Mouse (Mus musculus): ENCODE results near the gene Usp16. TPM values are rescaled to one million over a fixed set of nuclear protein-coding genes. Genes with fewer than 3 reads are reported as not detected.
"Not testable (repeated sequence)": the region's sequence is repeated elsewhere in the genome, so short reads cannot be mapped to it uniquely, and the experiment has no call there.

Usp16 gene
- polyA plus RNA-seq, 1 experiment = 59.5 TPM

- TF ChIP-seq CTCF (IDR thresholded peaks at IDR 0.05; ENCODE audit: extremely low read depth, insufficient read depth, low read length) = no peak
- TF ChIP-seq POLR2A (IDR thresholded peaks at IDR 0.05; ENCODE audit: extremely low read depth, insufficient read depth, low read length) = no peak
- no peak overlapping the region for H3K27ac ChIP-seq (ENCODE audit: insufficient read depth, low read length)
- no peak overlapping the region for H3K4me3 ChIP-seq (ENCODE audit: insufficient read depth, low read length)
- peaks cover 6% of the 10 kb centered on the region for H3K4me1 ChIP-seq (ENCODE audit: control insufficient read depth, insufficient read depth, low read length)
These were observed 4.2 kb downstream of the Usp16 start for GRCm38 (mm10) chr16:87458752-87459151.

DNA sequence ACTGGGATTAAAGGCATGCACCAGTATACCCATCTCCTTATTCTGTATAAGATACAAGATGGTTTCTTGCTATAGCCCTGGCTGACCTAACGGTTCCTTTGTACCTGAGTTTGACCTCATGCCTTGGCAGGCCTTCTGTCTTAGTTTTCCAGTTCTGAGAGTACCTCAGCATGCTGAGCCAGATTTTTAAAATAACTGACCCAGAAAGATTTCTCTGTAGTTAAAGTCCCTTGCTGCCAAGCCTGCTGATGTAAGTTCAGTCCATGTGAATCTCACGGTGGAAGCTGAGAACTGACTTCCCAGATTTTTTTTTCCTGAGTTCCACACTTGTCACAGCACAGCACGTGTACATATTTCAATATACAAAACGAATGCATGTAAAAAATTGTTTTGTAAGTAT is 16.1 kb downstream of the Usp16 start:
- Histone ChIP-seq H3K4me1 (ENCODE audit: control insufficient read depth, insufficient read depth, low read length) (no peaks in the 10 kb centered on the region), H3K27ac (ENCODE audit: insufficient read depth, low read length) (no peak overlapping the region), H3K4me3 (ENCODE audit: insufficient read depth, low read length) (no peak overlapping the region)
- TF ChIP-seq POLR2A (IDR thresholded peaks at IDR 0.05; ENCODE audit: extremely low read depth, insufficient read depth, low read length) (no peak), CTCF (IDR thresholded peaks at IDR 0.05; ENCODE audit: extremely low read depth, insufficient read depth, low read length) (no peak)

DNA sequence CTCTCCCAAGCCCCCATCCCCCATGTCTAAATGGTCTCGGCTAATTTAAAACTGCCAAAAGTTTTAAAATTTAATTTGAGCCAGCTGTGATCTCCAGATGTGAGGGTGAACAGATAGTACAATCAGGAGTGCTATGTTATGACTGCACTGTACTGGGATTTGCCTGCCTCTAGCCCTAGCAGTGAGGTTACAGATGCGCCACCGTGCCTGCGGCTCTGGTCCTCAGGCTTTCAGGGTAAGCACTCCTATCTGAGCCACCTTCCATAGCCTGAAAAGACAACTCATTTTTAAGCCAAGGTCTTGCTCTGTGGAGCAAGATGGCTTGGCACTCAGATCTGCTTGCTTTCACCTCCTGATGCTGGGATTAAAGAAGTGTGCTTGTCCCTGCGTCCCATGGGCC is 29.9 kb downstream of the Usp16 start:
- H3K4me1 ChIP-seq (ENCODE audit: control insufficient read depth, insufficient read depth, low read length) = no peaks in the 10 kb centered on the region
- no peak overlapping the region for H3K4me3 ChIP-seq (ENCODE audit: insufficient read depth, low read length)
- no peak overlapping the region for H3K27ac ChIP-seq (ENCODE audit: insufficient read depth, low read length)
- TF ChIP-seq CTCF (IDR thresholded peaks at IDR 0.05; ENCODE audit: extremely low read depth, insufficient read depth, low read length) (no peak), POLR2A (IDR thresholded peaks at IDR 0.05; ENCODE audit: extremely low read depth, insufficient read depth, low read length) (no peak)

- no peak overlapping the region for H3K4me3 ChIP-seq (ENCODE audit: insufficient read depth, low read length)
- TF ChIP-seq POLR2A (IDR thresholded peaks at IDR 0.05; ENCODE audit: extremely low read depth, insufficient read depth, low read length) = no peak
- TF ChIP-seq CTCF (IDR thresholded peaks at IDR 0.05; ENCODE audit: extremely low read depth, insufficient read depth, low read length) = no peak
- H3K4me1 ChIP-seq (ENCODE audit: control insufficient read depth, insufficient read depth, low read length) = no peaks in the 10 kb centered on the region
- no peak overlapping the region for H3K27ac ChIP-seq (ENCODE audit: insufficient read depth, low read length)
These were observed 32.2 kb downstream of the Usp16 start for GRCm38 (mm10) chr16:87486739-87487138.

DNA sequence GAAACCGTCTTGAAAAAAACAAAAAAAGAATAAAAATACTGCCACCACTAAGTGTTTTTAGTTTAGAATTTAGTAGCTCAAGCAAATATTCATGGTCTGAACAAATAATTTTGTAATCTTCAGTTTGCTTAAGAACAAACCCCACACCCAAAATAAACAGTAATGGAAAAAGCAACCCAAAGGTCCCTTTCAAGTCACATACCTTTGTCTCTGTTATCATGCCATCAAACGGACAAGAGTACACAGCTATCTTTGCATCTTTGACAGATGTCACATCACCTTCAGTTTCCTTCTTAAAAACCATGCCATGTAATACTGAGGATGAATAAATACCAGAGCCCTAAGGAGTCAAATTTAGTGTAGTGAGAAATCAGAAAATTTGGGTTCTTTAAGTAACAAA is 34.1 kb downstream of the Usp16 start:
- Histone ChIP-seq H3K4me1 (ENCODE audit: control insufficient read depth, insufficient read depth, low read length) (no peaks in the 10 kb centered on the region), H3K27ac (ENCODE audit: insufficient read depth, low read length) (no peak overlapping the region), H3K4me3 (ENCODE audit: insufficient read depth, low read length) (no peak overlapping the region)
- no peak for TF ChIP-seq CTCF (IDR thresholded peaks at IDR 0.05; ENCODE audit: extremely low read depth, insufficient read depth, low read length)
- no peak for TF ChIP-seq POLR2A (IDR thresholded peaks at IDR 0.05; ENCODE audit: extremely low read depth, insufficient read depth, low read length)

- H3K4me3 ChIP-seq (ENCODE audit: insufficient read depth, low read length); H3K4me1 ChIP-seq (ENCODE audit: control insufficient read depth, insufficient read depth, low read length); H3K27ac ChIP-seq (ENCODE audit: insufficient read depth, low read length): not testable (repeated sequence)
These were observed 37.8 kb downstream of the Usp16 start for GRCm38 (mm10) chr16:87492191-87492792.

- no peak overlapping the region for H3K27ac ChIP-seq (ENCODE audit: insufficient read depth, low read length)
- no peaks in the 10 kb centered on the region for H3K4me1 ChIP-seq (ENCODE audit: control insufficient read depth, insufficient read depth, low read length)
- TF ChIP-seq POLR2A (IDR thresholded peaks at IDR 0.05; ENCODE audit: extremely low read depth, insufficient read depth, low read length) = no peak
- no peak for TF ChIP-seq CTCF (IDR thresholded peaks at IDR 0.05; ENCODE audit: extremely low read depth, insufficient read depth, low read length)
- H3K4me3 ChIP-seq (ENCODE audit: insufficient read depth, low read length) = peak overlapping the region; percentile 71
These were observed 40.6 kb downstream of the Usp16 start for GRCm38 (mm10) chr16:87494955-87495655.

DNA sequence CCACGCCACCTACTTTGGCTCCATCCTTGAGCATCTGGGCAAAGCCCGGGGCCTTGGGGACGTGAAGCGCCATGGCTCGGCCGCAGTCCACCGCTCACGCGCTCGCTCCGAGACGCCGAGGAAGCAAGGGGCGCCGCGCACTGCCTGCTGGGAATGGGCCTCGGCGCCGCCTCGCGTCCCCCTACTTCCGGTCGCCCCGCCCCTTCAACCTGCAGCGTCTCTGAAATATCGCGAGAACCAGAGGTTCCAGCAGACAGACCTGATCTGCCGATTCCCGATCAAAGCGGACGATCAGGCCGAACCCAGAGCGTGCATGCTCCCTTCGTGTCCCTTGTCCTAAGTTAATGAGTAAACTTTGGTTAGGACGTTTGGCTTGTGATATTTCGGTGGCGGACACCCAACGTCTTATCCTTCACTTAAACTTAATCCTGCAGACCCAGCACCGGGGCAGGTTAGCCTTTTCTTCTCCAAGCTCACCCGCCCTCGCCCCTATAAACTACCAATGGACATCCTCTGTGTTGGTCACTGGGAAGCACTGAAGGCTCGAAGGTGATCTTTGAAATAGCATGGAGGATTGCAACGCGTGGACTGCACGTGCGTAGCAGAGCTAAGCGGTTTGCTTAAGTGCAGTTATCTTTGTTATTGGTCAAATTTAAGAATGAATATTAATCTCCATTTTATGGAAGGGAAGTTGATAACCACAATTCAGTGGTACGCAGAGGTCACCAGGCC is 41.4 kb downstream of the Usp16 start, which contains the start of gene Cct8:
Gene Cct8 (minus strand): TSS at position 158 of the 732 bp plus-strand sequence.
- Histone ChIP-seq H3K4me1 (ENCODE audit: control insufficient read depth, insufficient read depth, low read length) (no peaks in the 10 kb centered on the region), H3K27ac (ENCODE audit: insufficient read depth, low read length) (no peak within 1 kb of the TSS), H3K4me3 (ENCODE audit: insufficient read depth, low read length) (peak within 1 kb of the TSS; percentile 71)
- no peak for TF ChIP-seq CTCF (IDR thresholded peaks at IDR 0.05; ENCODE audit: extremely low read depth, insufficient read depth, low read length)
- TF ChIP-seq POLR2A (IDR thresholded peaks at IDR 0.05; ENCODE audit: extremely low read depth, insufficient read depth, low read length) = peak; percentile 83; the same call in 1 of the 2 replicates

GRCm38 (mm10) chr16:87496728-87497127 is 42.2 kb downstream of the Usp16 start:
- Histone ChIP-seq H3K27ac (ENCODE audit: insufficient read depth, low read length) (no peak overlapping the region), H3K4me1 (ENCODE audit: control insufficient read depth, insufficient read depth, low read length) (no peaks in the 10 kb centered on the region), H3K4me3 (ENCODE audit: insufficient read depth, low read length) (no peak overlapping the region)
- TF ChIP-seq POLR2A (IDR thresholded peaks at IDR 0.05; ENCODE audit: extremely low read depth, insufficient read depth, low read length) (no peak), CTCF (IDR thresholded peaks at IDR 0.05; ENCODE audit: extremely low read depth, insufficient read depth, low read length) (no peak)

GRCm38 (mm10) chr16:87497171-87497570 is 42.7 kb downstream of the Usp16 start:
- Histone ChIP-seq H3K27ac (ENCODE audit: insufficient read depth, low read length) (no peak overlapping the region), H3K4me3 (ENCODE audit: insufficient read depth, low read length) (no peak overlapping the region), H3K4me1 (ENCODE audit: control insufficient read depth, insufficient read depth, low read length) (no peaks in the 10 kb centered on the region)
- TF ChIP-seq CTCF (IDR thresholded peaks at IDR 0.05; ENCODE audit: extremely low read depth, insufficient read depth, low read length) (no peak), POLR2A (IDR thresholded peaks at IDR 0.05; ENCODE audit: extremely low read depth, insufficient read depth, low read length) (no peak)
